Mouse (Mus musculus): ENCODE measurements around the gene Zfp503. TPM values are rescaled to one million over a fixed set of nuclear protein-coding genes. Genes with fewer than 3 reads are reported as not detected.

Gene Zfp503
- polyA plus RNA-seq, 1 experiment from 2014 or later = 6.2 TPM

DNA sequence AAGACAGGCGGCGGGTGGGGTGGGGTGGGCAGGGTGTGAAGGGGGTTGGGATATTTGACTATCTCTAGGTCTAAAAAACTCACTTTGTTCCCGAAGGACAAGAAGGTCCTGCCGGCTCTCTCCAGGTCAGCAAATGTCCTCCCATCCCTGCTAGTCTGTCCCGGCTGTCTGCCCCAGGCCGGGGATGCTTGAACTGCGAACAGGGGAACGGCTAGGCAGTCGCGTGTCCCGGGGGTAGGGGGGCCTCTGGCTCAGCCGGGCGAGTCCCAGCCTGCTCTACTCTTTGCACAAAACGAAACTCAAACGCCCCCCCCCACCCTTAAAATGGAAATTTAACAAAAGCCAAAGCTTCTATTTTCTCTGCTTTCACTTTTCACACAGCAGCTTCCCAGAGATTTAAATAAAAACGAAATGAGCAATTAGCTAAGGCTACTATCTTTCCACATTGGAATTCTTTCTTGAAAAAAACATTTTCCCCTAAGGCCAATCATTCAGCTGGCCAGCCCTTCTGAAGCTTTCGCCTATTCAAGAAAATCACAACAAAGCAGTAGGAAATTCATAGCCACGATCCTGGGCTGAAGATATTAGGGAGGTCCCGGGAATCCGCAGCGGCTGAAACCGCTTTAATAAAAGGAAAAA lies 6.0 kb downstream of the Zfp503 start:
- Histone ChIP-seq H3K9ac (ENCODE audit: low read length) (peak overlapping the region; percentile 80), H3K36me3 (ENCODE audit: control insufficient read depth, insufficient read depth, low read length) (peaks cover 9% of the 10 kb centered on the region; the same call in 1 of the 2 replicates), H3K27me3 (ENCODE audit: control insufficient read depth, insufficient read depth, low read length) (peaks cover 3% of the 10 kb centered on the region), H3K27ac (ENCODE audit: low read depth, low read length) (peak overlapping the region; percentile 40; the same call in 1 of the 2 replicates), H3K4me2 (peak overlapping the region; percentile 89), H3K9me3 (ENCODE audit: control insufficient read depth, low read length) (no peaks in the 10 kb centered on the region), H3K4me3 (ENCODE audit: low read depth, low read length) (peak overlapping the region; percentile 49), H3K4me1 (ENCODE audit: control insufficient read depth, insufficient read depth, low read length) (peaks cover 17% of the 10 kb centered on the region)
- peak; percentile 97 for DNase-seq (ENCODE audit: low spot score, missing footprints)
- under 1% methylated on average over 22 of the region's 22 CpGs for WGBS
- ATAC-seq (ENCODE audit: low FRiP score) = no peak

DNA sequence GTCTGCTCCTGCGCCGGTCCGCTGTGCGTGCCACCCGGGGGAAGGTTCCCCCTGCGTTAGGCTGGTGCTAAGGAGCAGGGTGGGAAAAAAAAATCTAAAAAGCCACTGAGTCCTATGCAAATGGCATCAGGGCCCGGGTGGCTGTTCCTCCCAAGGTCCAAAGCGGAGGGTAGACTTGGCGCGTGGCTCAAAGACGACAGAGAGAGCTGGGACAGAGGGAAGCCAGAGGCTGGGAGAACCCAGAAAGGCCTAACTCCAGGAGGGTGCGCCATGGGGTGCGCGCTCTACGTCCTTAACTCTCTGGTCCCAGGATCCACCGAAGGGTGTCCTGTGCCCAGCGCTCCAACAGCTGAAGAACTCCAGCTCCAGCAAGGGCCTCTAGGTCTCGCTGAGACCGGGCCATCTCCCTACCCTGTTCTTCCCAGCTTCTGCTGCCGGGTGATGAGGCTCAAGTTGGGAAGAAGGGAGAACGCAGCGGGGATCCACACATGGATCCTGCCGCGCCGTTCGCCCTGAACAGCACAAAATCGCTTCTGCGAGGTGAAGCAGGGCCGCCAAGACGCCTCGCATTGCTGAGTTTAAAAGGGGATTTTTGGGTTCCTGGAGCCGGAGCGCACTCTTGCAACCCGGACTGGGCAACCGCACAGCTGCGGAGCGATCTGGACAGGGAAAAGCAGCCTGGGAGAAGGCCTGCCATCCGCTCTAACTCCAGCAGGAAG lies 6.7 kb downstream of the Zfp503 start:
- ATAC-seq (ENCODE audit: low FRiP score) (no peak), DNase-seq (ENCODE audit: low spot score, missing footprints) (peak; percentile 98)
- peak overlapping the region; percentile 49 for H3K4me3 ChIP-seq (ENCODE audit: low read depth, low read length)
- peaks cover 3% of the 10 kb centered on the region for H3K27me3 ChIP-seq (ENCODE audit: control insufficient read depth, insufficient read depth, low read length)
- H3K36me3 ChIP-seq (ENCODE audit: control insufficient read depth, insufficient read depth, low read length) = peaks cover 9% of the 10 kb centered on the region; the same call in 1 of the 2 replicates
- H3K27ac ChIP-seq (ENCODE audit: low read depth, low read length) = peak overlapping the region; percentile 58
- no peaks in the 10 kb centered on the region for H3K9me3 ChIP-seq (ENCODE audit: control insufficient read depth, low read length)
- H3K9ac ChIP-seq (ENCODE audit: low read length) = peak overlapping the region; percentile 80
- under 1% methylated on average over 38 of the region's 38 CpGs for WGBS
- H3K4me2 ChIP-seq = peak overlapping the region; percentile 89
- peaks cover 17% of the 10 kb centered on the region for H3K4me1 ChIP-seq (ENCODE audit: control insufficient read depth, insufficient read depth, low read length)

DNA sequence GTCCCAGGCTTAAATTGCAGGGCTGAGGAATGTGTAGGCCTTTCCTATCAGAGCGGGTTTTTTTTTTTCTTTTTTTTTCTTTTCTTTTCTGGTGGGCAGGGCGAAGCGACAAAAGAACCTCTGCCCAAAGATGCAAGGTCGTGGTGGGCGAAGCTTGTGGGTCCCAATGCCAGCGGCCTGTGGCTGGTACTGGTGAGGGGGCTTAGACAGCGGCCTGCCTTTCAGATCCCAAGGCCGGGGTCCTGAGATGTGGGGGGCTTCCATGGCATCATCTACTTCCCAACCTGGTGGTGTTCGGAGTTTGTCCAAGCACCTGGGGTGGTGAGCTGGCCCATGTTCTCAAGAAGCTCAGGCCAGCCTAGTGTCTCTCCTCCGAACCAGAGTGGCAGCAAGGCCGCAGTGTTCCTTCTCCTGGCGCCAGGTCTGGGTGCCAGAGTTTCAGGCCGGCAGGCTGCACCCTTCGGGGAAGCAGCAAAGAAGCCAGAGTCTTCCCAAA lies 7.3 kb downstream of the Zfp503 start:
- Histone ChIP-seq H3K27ac (ENCODE audit: low read depth, low read length) (peak overlapping the region; percentile 58), H3K9ac (ENCODE audit: low read length) (peak overlapping the region; percentile 80), H3K4me2 (peak overlapping the region; percentile 89), H3K36me3 (ENCODE audit: control insufficient read depth, insufficient read depth, low read length) (peaks cover 9% of the 10 kb centered on the region; the same call in 1 of the 2 replicates), H3K4me1 (ENCODE audit: control insufficient read depth, insufficient read depth, low read length) (peaks cover 17% of the 10 kb centered on the region), H3K9me3 (ENCODE audit: control insufficient read depth, low read length) (no peaks in the 10 kb centered on the region), H3K4me3 (ENCODE audit: low read depth, low read length) (peak overlapping the region; percentile 49), H3K27me3 (ENCODE audit: control insufficient read depth, insufficient read depth, low read length) (peaks cover 3% of the 10 kb centered on the region)
- no peak for DNase-seq (ENCODE audit: low spot score, missing footprints)
- no peak for ATAC-seq (ENCODE audit: low FRiP score)
- WGBS = 6% methylated on average over 14 of the region's 14 CpGs

DNA sequence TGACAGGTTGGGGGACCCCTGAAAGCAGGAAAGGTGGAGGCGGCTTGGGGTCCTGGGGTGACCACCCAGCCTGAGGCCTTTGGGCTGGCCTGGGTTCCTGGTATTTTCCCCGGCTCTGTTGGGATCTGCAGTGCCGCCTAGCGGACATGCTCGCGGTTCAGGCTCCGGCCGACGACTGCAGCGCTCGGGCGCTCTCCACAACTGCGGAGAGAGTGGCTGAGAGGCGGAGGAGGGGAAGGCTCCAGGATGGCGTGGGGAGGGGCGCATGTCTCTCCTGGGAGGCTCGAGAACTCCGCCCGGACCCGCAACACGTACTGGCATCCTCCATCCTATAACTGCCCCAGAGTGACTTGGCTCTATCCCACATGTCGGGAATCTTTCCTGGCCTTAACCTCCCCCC lies 7.9 kb downstream of the Zfp503 start:
- H3K9me3 ChIP-seq (ENCODE audit: control insufficient read depth, low read length) = no peaks in the 10 kb centered on the region; the same call in 1 of the 2 replicates
- H3K9ac ChIP-seq (ENCODE audit: low read length) = no peak overlapping the region; the same call in 1 of the 2 replicates
- H3K36me3 ChIP-seq (ENCODE audit: control insufficient read depth, insufficient read depth, low read length) = peaks cover 9% of the 10 kb centered on the region; the same call in 1 of the 2 replicates
- 2% methylated on average over 22 of the region's 22 CpGs for WGBS
- H3K4me2 ChIP-seq = peak overlapping the region; percentile 89
- H3K27me3 ChIP-seq (ENCODE audit: control insufficient read depth, insufficient read depth, low read length) = peaks cover 3% of the 10 kb centered on the region
- H3K4me3 ChIP-seq (ENCODE audit: low read depth, low read length) = no peak overlapping the region
- H3K4me1 ChIP-seq (ENCODE audit: control insufficient read depth, insufficient read depth, low read length) = peaks cover 17% of the 10 kb centered on the region
- ATAC-seq (ENCODE audit: low FRiP score) (peak; percentile 77), DNase-seq (ENCODE audit: low spot score, missing footprints) (peak; percentile 99)
- H3K27ac ChIP-seq (ENCODE audit: low read depth, low read length) = no peak overlapping the region

DNA sequence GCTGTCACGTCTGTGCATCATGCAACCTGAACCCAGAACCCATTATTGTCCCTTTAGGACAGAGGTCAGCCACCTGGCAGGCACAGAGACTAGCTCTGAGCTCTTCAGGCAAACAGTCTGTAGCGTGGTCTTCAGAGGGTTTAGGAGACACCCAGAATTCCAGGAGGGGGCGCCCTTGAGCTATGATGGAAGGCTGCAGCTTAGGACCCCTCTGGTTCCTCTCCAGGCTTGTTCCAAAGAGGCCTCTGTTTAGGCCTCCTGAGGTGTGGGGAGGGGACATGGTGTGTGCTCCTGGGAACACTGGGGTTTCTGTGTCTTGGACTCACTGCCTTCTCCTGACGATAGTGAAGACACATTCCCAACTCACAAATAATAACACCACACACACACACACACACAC lies 20.4 kb downstream of the Zfp503 start:
- Histone ChIP-seq H3K27ac (ENCODE audit: low read depth, low read length) (no peak overlapping the region), H3K4me1 (ENCODE audit: control insufficient read depth, insufficient read depth, low read length) (no peaks in the 10 kb centered on the region), H3K9me3 (ENCODE audit: control insufficient read depth, low read length) (no peaks in the 10 kb centered on the region; the same call in 1 of the 2 replicates), H3K4me2 (no peak overlapping the region), H3K9ac (ENCODE audit: low read length) (no peak overlapping the region), H3K27me3 (ENCODE audit: control insufficient read depth, insufficient read depth, low read length) (no peaks in the 10 kb centered on the region), H3K36me3 (ENCODE audit: control insufficient read depth, insufficient read depth, low read length) (no peaks in the 10 kb centered on the region), H3K4me3 (ENCODE audit: low read depth, low read length) (no peak overlapping the region)
- peak; percentile 75 for ATAC-seq (ENCODE audit: low FRiP score)
- peak; percentile 98 for DNase-seq (ENCODE audit: low spot score, missing footprints)
- 9% methylated on average over 4 of the region's 4 CpGs for WGBS

DNA sequence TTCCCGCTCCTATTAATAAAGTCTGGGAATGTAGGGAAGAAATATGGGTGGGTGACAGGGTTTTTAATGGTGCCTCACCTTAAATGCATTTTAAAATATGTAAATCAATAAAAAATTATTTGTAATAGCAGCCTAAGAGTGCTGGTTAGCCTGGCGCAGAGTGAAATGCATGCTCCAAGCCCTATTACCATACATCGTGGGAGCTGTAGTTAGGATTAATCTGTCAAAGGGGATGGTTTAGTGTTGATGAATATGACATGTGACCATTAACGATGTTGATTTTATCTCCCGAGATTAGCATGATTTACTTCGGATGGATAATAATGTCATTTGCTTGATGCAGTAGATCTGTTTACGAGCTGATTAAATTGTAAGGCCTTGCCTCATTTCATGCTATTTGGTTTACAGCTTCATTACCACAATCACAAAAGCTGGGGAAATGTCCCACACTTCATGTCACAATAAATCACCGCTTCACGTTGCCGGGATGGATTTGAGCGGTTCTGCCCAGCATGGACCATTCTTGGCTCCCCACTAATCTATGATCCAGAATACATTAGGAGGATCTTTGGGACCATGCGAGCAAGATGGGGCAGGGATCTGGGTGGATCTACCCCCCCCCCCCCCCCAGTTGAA lies 21.9 kb downstream of the Zfp503 start:
- Histone ChIP-seq H3K4me3 (ENCODE audit: low read depth, low read length) (no peak overlapping the region), H3K9ac (ENCODE audit: low read length) (no peak overlapping the region), H3K4me1 (ENCODE audit: control insufficient read depth, insufficient read depth, low read length) (no peaks in the 10 kb centered on the region), H3K27ac (ENCODE audit: low read depth, low read length) (no peak overlapping the region), H3K36me3 (ENCODE audit: control insufficient read depth, insufficient read depth, low read length) (no peaks in the 10 kb centered on the region), H3K4me2 (no peak overlapping the region), H3K27me3 (ENCODE audit: control insufficient read depth, insufficient read depth, low read length) (no peaks in the 10 kb centered on the region), H3K9me3 (ENCODE audit: control insufficient read depth, low read length) (no peaks in the 10 kb centered on the region; the same call in 1 of the 2 replicates)
- WGBS = 56% methylated on average over 12 of the region's 12 CpGs
- ATAC-seq (ENCODE audit: low FRiP score) = no peak
- DNase-seq (ENCODE audit: low spot score, missing footprints) = no peak

DNA sequence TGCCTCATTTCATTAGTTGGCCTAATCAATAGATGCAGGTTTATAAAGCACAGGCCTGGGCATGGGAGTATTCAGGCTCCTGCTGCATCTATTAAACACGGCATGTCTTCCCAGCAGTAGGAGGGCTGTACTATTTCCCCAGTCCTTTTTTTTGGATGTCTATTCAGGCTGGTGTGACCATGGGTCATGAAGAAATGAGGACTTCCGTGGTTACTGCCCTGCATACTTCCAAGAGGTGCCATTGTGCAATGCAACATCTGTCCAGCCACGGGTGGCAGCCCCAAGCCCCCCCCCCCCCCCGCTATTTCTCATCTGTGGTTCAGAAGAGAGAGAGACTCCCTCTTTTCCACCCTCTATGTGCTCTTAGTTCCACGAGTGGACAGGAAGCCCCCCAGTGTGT lies 23.1 kb downstream of the Zfp503 start:
- H3K4me2 ChIP-seq = no peak overlapping the region
- no peaks in the 10 kb centered on the region for H3K27me3 ChIP-seq (ENCODE audit: control insufficient read depth, insufficient read depth, low read length)
- no peak overlapping the region for H3K27ac ChIP-seq (ENCODE audit: low read depth, low read length)
- H3K4me3 ChIP-seq (ENCODE audit: low read depth, low read length) = no peak overlapping the region
- H3K4me1 ChIP-seq (ENCODE audit: control insufficient read depth, insufficient read depth, low read length) = no peaks in the 10 kb centered on the region
- DNase-seq (ENCODE audit: low spot score, missing footprints) (no peak), ATAC-seq (ENCODE audit: low FRiP score) (no peak)
- no peaks in the 10 kb centered on the region for H3K36me3 ChIP-seq (ENCODE audit: control insufficient read depth, insufficient read depth, low read length)
- 70% methylated on average over 5 of the region's 5 CpGs for WGBS
- H3K9me3 ChIP-seq (ENCODE audit: control insufficient read depth, low read length) = no peaks in the 10 kb centered on the region
- H3K9ac ChIP-seq (ENCODE audit: low read length) = no peak overlapping the region

DNA sequence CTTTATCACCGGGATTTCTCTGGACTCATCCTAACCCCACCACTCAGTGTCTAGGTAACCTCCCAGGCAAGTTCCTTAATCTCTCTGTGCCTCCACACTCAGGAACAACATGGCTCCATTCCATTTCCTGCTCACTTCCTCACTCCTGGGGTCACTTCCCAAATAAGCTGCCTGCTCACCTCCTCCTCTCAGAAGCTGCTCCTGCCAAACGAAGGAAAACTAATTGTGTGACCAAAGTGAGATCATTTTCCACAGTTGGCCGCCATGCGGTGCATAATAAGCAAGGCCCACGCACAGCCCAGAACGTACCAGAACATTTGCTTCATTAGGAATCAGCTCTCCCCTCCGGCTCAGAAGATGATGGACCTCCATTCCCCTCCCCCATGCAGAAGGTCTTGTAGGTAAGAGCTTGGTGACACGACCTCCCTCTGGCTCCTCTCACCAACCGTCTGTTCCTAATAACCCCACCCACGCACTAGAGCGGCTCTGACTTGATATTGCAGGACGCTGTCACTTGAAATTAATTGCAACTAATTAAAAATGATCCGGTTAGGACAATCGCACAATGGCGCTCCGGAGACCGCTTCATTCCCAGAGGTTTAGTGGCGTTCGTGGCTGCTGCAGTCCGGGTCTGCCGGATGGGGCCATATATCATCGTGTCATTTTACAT lies 26.9 kb downstream of the Zfp503 start:
- no peak overlapping the region for H3K4me2 ChIP-seq
- H3K27ac ChIP-seq (ENCODE audit: low read depth, low read length) = no peak overlapping the region
- ATAC-seq (ENCODE audit: low FRiP score) (no peak), DNase-seq (ENCODE audit: low spot score, missing footprints) (peak; percentile 80)
- H3K27me3 ChIP-seq (ENCODE audit: control insufficient read depth, insufficient read depth, low read length) = no peaks in the 10 kb centered on the region
- no peak overlapping the region for H3K9ac ChIP-seq (ENCODE audit: low read length)
- H3K36me3 ChIP-seq (ENCODE audit: control insufficient read depth, insufficient read depth, low read length) = no peaks in the 10 kb centered on the region
- H3K9me3 ChIP-seq (ENCODE audit: control insufficient read depth, low read length) = no peaks in the 10 kb centered on the region
- H3K4me1 ChIP-seq (ENCODE audit: control insufficient read depth, insufficient read depth, low read length) = no peaks in the 10 kb centered on the region
- 92% methylated on average over 22 of the region's 22 CpGs for WGBS
- H3K4me3 ChIP-seq (ENCODE audit: low read depth, low read length) = no peak overlapping the region

Data from midbrain, embryonic 11.5 days (tissue).